Mouse (Mus musculus): Measurements from ENCODE around the gene Wdr31. TPM values are rescaled to one million over a fixed set of nuclear protein-coding genes. Genes with fewer than 3 reads are reported as not detected.
A peak's percentile ranks its signal among the peaks of the same experiment; 100 is the strongest.

Gene Wdr31
- 0.94 TPM in 1 of 2 replicates, not detected in the other for polyA plus RNA-seq (2012; ENCODE audit: insufficient read depth, insufficient read length, missing spikeins)

GRCm38 (mm10) chr4:62470598-62471051 is at the start of gene Wdr31:
Gene Wdr31 (minus strand): TSS chr4:62470896.
- no peak within 1 kb of the TSS for H3K27ac ChIP-seq (ENCODE audit: insufficient read depth, low read depth, low read length)
- peak within 1 kb of the TSS; percentile 74 for H3K4me3 ChIP-seq (ENCODE audit: insufficient read depth, low read length)
- TF ChIP-seq POLR2A (IDR thresholded peaks at IDR 0.05; ENCODE audit: borderline replicate concordance, low read depth, low read length) (no peak), CTCF (IDR thresholded peaks at IDR 0.05; ENCODE audit: low read depth, low read length) (no peak)

GRCm38 (mm10) chr4:62519849-62520233 is 49.1 kb upstream of the Wdr31 start, which contains the start of gene Alad:
Gene Alad (minus strand): TSS chr4:62519918.
- no peak for TF ChIP-seq POLR2A (IDR thresholded peaks at IDR 0.05; ENCODE audit: borderline replicate concordance, low read depth, low read length)
- no peak for TF ChIP-seq CTCF (IDR thresholded peaks at IDR 0.05; ENCODE audit: low read depth, low read length)
- peak within 1 kb of the TSS; percentile 53 for H3K27ac ChIP-seq (ENCODE audit: insufficient read depth, low read depth, low read length)
- peaks cover 16% of the 10 kb centered on the region for H3K4me1 ChIP-seq (ENCODE audit: control insufficient read depth, insufficient read depth, low read length)
- H3K4me3 ChIP-seq (ENCODE audit: insufficient read depth, low read length) = peak within 1 kb of the TSS; percentile 76

More at GRCm38 (mm10) chr4:62470598-62471051, at the start of gene Wdr31:
- H3K4me1 ChIP-seq (ENCODE audit: control insufficient read depth, insufficient read depth, low read length) = no peaks in the 10 kb centered on the region; the same call in 1 of the 2 replicates

GRCm38 (mm10) chr4:62519122-62519848 is 48.6 kb upstream of the Wdr31 start:
- peak overlapping the region; percentile 76 for H3K4me3 ChIP-seq (ENCODE audit: insufficient read depth, low read length)
- TF ChIP-seq POLR2A (IDR thresholded peaks at IDR 0.05; ENCODE audit: borderline replicate concordance, low read depth, low read length) (no peak), CTCF (IDR thresholded peaks at IDR 0.05; ENCODE audit: low read depth, low read length) (no peak)
- H3K27ac ChIP-seq (ENCODE audit: insufficient read depth, low read depth, low read length) = no peak overlapping the region
- peaks cover 16% of the 10 kb centered on the region for H3K4me1 ChIP-seq (ENCODE audit: control insufficient read depth, insufficient read depth, low read length)

- Histone ChIP-seq H3K4me3 (ENCODE audit: insufficient read depth, low read length) (no peak overlapping the region), H3K4me1 (ENCODE audit: control insufficient read depth, insufficient read depth, low read length) (peaks cover 15% of the 10 kb centered on the region), H3K27ac (ENCODE audit: insufficient read depth, low read depth, low read length) (no peak overlapping the region)
- TF ChIP-seq POLR2A (IDR thresholded peaks at IDR 0.05; ENCODE audit: borderline replicate concordance, low read depth, low read length) = no peak
- no peak for TF ChIP-seq CTCF (IDR thresholded peaks at IDR 0.05; ENCODE audit: low read depth, low read length)
Measured at GRCm38 (mm10) chr4:62518416-62519121, 47.9 kb upstream of the Wdr31 start.

GRCm38 (mm10) chr4:62517538-62518415 is 47.1 kb upstream of the Wdr31 start:
- Histone ChIP-seq H3K27ac (ENCODE audit: insufficient read depth, low read depth, low read length) (no peak overlapping the region), H3K4me1 (ENCODE audit: control insufficient read depth, insufficient read depth, low read length) (peaks cover 14% of the 10 kb centered on the region), H3K4me3 (ENCODE audit: insufficient read depth, low read length) (no peak overlapping the region)
- TF ChIP-seq CTCF (IDR thresholded peaks at IDR 0.05; ENCODE audit: low read depth, low read length) (no peak), POLR2A (IDR thresholded peaks at IDR 0.05; ENCODE audit: borderline replicate concordance, low read depth, low read length) (no peak)

- TF ChIP-seq POLR2A (IDR thresholded peaks at IDR 0.05; ENCODE audit: borderline replicate concordance, low read depth, low read length) = no peak
- TF ChIP-seq CTCF (IDR thresholded peaks at IDR 0.05; ENCODE audit: low read depth, low read length) = no peak
- Histone ChIP-seq H3K4me3 (ENCODE audit: insufficient read depth, low read length) (no peak overlapping the region), H3K4me1 (ENCODE audit: control insufficient read depth, insufficient read depth, low read length) (peaks cover 14% of the 10 kb centered on the region)
Measured at GRCm38 (mm10) chr4:62517046-62517445, 46.4 kb upstream of the Wdr31 start.

GRCm38 (mm10) chr4:62516579-62516978 is 45.9 kb upstream of the Wdr31 start:
- Histone ChIP-seq H3K27ac (ENCODE audit: insufficient read depth, low read depth, low read length) (no peak overlapping the region), H3K4me3 (ENCODE audit: insufficient read depth, low read length) (no peak overlapping the region), H3K4me1 (ENCODE audit: control insufficient read depth, insufficient read depth, low read length) (peaks cover 14% of the 10 kb centered on the region)
- TF ChIP-seq CTCF (IDR thresholded peaks at IDR 0.05; ENCODE audit: low read depth, low read length) (no peak), POLR2A (IDR thresholded peaks at IDR 0.05; ENCODE audit: borderline replicate concordance, low read depth, low read length) (no peak)

More at GRCm38 (mm10) chr4:62517046-62517445, 46.4 kb upstream of the Wdr31 start:
- H3K27ac ChIP-seq (ENCODE audit: insufficient read depth, low read depth, low read length) = no peak overlapping the region

- no peak for TF ChIP-seq CTCF (IDR thresholded peaks at IDR 0.05; ENCODE audit: low read depth, low read length)
- no peak for TF ChIP-seq POLR2A (IDR thresholded peaks at IDR 0.05; ENCODE audit: borderline replicate concordance, low read depth, low read length)
- no peak overlapping the region for H3K4me3 ChIP-seq (ENCODE audit: insufficient read depth, low read length)
- H3K4me1 ChIP-seq (ENCODE audit: control insufficient read depth, insufficient read depth, low read length) = peaks cover 14% of the 10 kb centered on the region
- no peak overlapping the region for H3K27ac ChIP-seq (ENCODE audit: insufficient read depth, low read depth, low read length)
Measured at GRCm38 (mm10) chr4:62516079-62516478, 45.4 kb upstream of the Wdr31 start.

GRCm38 (mm10) chr4:62515490-62515889 is 44.8 kb upstream of the Wdr31 start:
- peaks cover 14% of the 10 kb centered on the region for H3K4me1 ChIP-seq (ENCODE audit: control insufficient read depth, insufficient read depth, low read length)
- no peak overlapping the region for H3K27ac ChIP-seq (ENCODE audit: insufficient read depth, low read depth, low read length)
- H3K4me3 ChIP-seq (ENCODE audit: insufficient read depth, low read length) = no peak overlapping the region
- TF ChIP-seq POLR2A (IDR thresholded peaks at IDR 0.05; ENCODE audit: borderline replicate concordance, low read depth, low read length) (no peak), CTCF (IDR thresholded peaks at IDR 0.05; ENCODE audit: low read depth, low read length) (no peak)

All from bone marrow macrophage, adult 2 months (primary cell).